Mouse (Mus musculus): ENCODE measurements around the gene Cyp2ab1. TPM values are rescaled to one million over a fixed set of nuclear protein-coding genes. Genes with fewer than 3 reads are reported as not detected.

Gene Cyp2ab1
- total RNA-seq, 2 experiments from 2014 or later, result not detected

DNA sequence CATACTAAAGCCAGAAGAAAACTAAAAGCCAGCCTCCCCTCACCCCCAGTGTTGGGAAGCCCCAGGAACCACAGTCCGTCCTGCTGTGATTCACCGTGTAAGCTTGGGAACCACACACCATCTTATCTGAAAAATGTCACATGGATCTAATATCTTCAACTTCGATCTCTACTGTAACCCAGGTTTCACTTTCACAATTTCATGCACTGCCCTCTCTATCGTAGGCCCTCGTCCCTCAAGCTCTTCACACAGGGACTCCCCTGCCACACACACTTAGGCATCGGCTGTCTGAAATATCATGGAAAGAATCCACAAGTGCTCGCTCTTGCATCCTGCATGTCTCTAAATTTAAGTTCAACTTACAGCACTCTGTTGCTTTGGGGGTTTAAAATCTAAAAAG lies 60.1 kb downstream of the Cyp2ab1 start:
- DNase-seq, result no peak

Other genes with a start within 250 kb of the Cyp2ab1 start
- gene Klhl24, start 227.9 kb downstream of the Cyp2ab1 start, total RNA-seq (2021), result 100 to 1,000 TPM; 189 to 190 TPM
- gene Yeats2, start 184.3 kb downstream of the Cyp2ab1 start, total RNA-seq (2021), result 10 to 100 TPM; 18.1 to 29.7 TPM
- gene Map6d1, start 84.0 kb downstream of the Cyp2ab1 start, total RNA-seq (2021), result 1 to 10 TPM; 1.3 to 1.8 TPM
- 10 to 100 TPM; 83.2 to 83.4 TPM for gene Parl, start 23.0 kb downstream of the Cyp2ab1 start, total RNA-seq (2021)
- 10 to 100 TPM; 46.2 to 60.9 TPM for gene Abcc5, start 101.0 kb upstream of the Cyp2ab1 start, total RNA-seq (2021)
- gene Eif2b5, start 173.4 kb upstream of the Cyp2ab1 start, total RNA-seq (2021), result 10 to 100 TPM; 45.1 to 46.1 TPM
- gene Dvl3, start 191.6 kb upstream of the Cyp2ab1 start, total RNA-seq (2021), result 10 to 100 TPM; 36.3 to 44.4 TPM
- gene Ap2m1, start 210.1 kb upstream of the Cyp2ab1 start, total RNA-seq (2021), result 100 to 1,000 TPM; 170 to 199 TPM
- gene Abcf3, start 223.2 kb upstream of the Cyp2ab1 start, total RNA-seq (2021), result 10 to 100 TPM; 51.8 to 52.5 TPM